Mouse (Mus musculus) limb, embryonic 14.5 days (tissue): ENCODE data around the gene Arsg. TPM values are rescaled to one million over a fixed set of nuclear protein-coding genes. Genes with fewer than 3 reads are reported as not detected.

Source experiments
- ATAC-seq: fragments of 200-750 bp; cut with Nextera tagmentation; 2 replicates; pipeline ENCODE4 v1.8.0; 2017; ENCODE audit warnings: low read depth, moderate number of reproducible peaks, moderate TSS enrichment; ENCODE audit not compliant: low FRiP score
- DNase-seq: peaks from one replicate; pipeline ENCODE4 v3.0.0-alpha.2; 2015; ENCODE audit warnings: low spot score
- H3K27ac ChIP-seq: fragments of 300-500 bp; sonication (generic); replicated peaks from 2 replicates; pipeline ENCODE4 v1.5.1; 2014; ENCODE audit warnings: low read depth, mild to moderate bottlenecking, low read length, moderate library complexity, mixed read lengths
- H3K27me3 ChIP-seq: fragments of 300-500 bp; sonication (generic); 2 replicates; pipeline ENCODE4 v1.6.1; 2014; ENCODE audit warnings: low read length, mixed read lengths; ENCODE audit not compliant: control insufficient read depth, insufficient read depth
- H3K36me3 ChIP-seq: fragments of 300-500 bp; sonication (generic); 2 replicates; pipeline ENCODE4 v1.6.1; 2014; ENCODE audit warnings: mild to moderate bottlenecking, low read length, moderate library complexity, mixed read lengths; ENCODE audit not compliant: control insufficient read depth, insufficient read depth
- H3K4me1 ChIP-seq: fragments of 300-500 bp; sonication (generic); 2 replicates; pipeline ENCODE4 v1.6.1; 2014; ENCODE audit warnings: antibody characterized with exemption, low read length, mixed read lengths; ENCODE audit not compliant: control insufficient read depth, insufficient read depth
- H3K4me2 ChIP-seq: fragments of 300-500 bp; sonication (generic); replicated peaks from 2 replicates; pipeline ENCODE4 v1.6.1; 2014; ENCODE audit warnings: low read depth, mild to moderate bottlenecking, low read length, moderate library complexity; ENCODE audit not compliant: severe bottlenecking
- H3K4me3 ChIP-seq: fragments of 300-500 bp; sonication (generic); replicated peaks from 2 replicates; pipeline ENCODE4 v1.5.1; 2014; ENCODE audit warnings: low read length
- H3K9ac ChIP-seq: fragments of 300-500 bp; sonication (generic); 2 replicates; pipeline ENCODE4 v1.6.1; 2014; ENCODE audit warnings: mild to moderate bottlenecking, low read depth, low read length, moderate library complexity; ENCODE audit not compliant: severe bottlenecking
- H3K9me3 ChIP-seq: fragments of 300-500 bp; sonication (generic); 2 replicates; pipeline ENCODE4 v1.6.1; 2016; ENCODE audit warnings: low read length; ENCODE audit not compliant: control insufficient read depth
- POLR2A ChIP-seq: fragments of 200-500 bp; IDR thresholded peaks from 2 replicates; pipeline ENCODE4 v1.8.0; 2012; ENCODE audit warnings: inconsistent platforms, mild to moderate bottlenecking, moderate library complexity, borderline replicate concordance; ENCODE audit not compliant: insufficient read depth, insufficient read length; ENCODE audit errors: extremely low read depth
- WGBS: fragments of 180-500 bp; shearing (Covaris S2); extraction: QIAGEN DNeasy Blood & Tissue Kit; methylation state at CpG from one replicate; pipeline ENCODE4 v1.1.7; 2014; 5-methylcytosine and 5-hydroxymethylcytosine counted together
- polyA plus RNA-seq, 2 experiments: library from polyadenylated mRNA; depleted of rRNA in 1 of 2; stranded (reverse) in 1 of 2; unstranded in 1 of 2; fragments of >200 nt; fragmentation: Nextera tagmentation in 1 of 2; extraction: Ambion mirVana in 1 of 2; gene quantifications; 2 replicates each; pipeline versions ENCODE4 v1.2.1 to v1.2.3; 2012 to 2014

Arsg gene
- polyA plus RNA-seq, 2 experiments: 3.2 to 5.3 TPM

- WGBS: 11% methylated on average over 13 of the region's 14 CpGs
- Histone ChIP-seq H3K4me2 (peak overlapping the region; percentile 98), H3K9ac (peak overlapping the region; percentile 85; the same call in 1 of the 2 replicates), H3K4me3 (peak overlapping the region; percentile 76), H3K36me3 (no peaks in the 10 kb centered on the region), H3K27me3 (peaks cover 20% of the 10 kb centered on the region), H3K4me1 (peaks cover 8% of the 10 kb centered on the region), H3K9me3 (no peaks in the 10 kb centered on the region), H3K27ac (no peak overlapping the region)
- DNase-seq (peak; percentile 22), ATAC-seq (no peak)
- no peak for TF ChIP-seq POLR2A
Measured at GRCm38 (mm10) chr11:109474086-109474742, 1.0 kb downstream of the Arsg start.

DNA sequence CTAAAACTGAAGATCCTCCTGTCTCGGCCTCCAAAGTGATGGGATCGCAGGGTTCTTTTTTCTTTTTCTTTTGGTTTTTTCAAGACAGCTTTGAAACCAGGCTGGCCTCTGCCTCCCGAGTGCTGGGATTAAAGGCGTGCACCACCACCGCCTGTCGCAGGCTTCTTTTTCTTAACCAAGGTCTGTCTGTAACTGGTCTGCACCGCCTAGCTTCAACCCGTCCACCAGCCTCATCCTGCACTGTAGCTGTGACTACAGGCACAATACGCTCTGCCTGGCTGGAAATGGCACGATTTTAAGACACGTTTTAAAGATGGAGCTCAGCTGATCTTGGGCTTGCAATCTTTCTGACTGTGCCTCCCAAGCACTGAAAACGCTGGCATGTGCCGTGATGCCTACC, 1.7 kb downstream of the Arsg start:
- Histone ChIP-seq H3K27me3 (peaks cover 20% of the 10 kb centered on the region), H3K4me2 (no peak overlapping the region), H3K27ac (no peak overlapping the region), H3K9ac (no peak overlapping the region), H3K36me3 (no peaks in the 10 kb centered on the region), H3K4me1 (peaks cover 8% of the 10 kb centered on the region), H3K4me3 (no peak overlapping the region), H3K9me3 (no peaks in the 10 kb centered on the region)
- TF ChIP-seq POLR2A: no peak
- DNase-seq: no peak
- no peak for ATAC-seq
- 82% methylated on average over 13 of the region's 13 CpGs for WGBS

DNA sequence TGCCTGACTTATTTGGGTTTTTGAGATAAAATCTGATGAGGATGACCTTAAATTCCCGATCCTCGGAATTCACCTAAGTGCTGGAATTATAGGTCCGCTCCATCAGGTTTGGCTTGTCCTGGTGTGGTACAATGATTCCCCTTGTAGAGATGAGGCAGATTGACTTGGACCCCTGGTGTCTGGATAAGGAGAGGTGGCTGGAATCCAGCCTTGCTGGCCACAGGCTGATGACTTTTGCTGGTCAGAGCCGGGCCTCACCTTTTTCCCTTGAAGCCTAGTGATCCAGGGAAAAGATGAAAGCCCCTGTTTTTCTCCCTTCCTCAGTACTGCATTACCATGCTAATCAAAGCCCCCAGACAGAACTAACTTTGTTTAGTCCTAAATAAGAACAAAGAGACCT, 2.5 kb downstream of the Arsg start:
- ATAC-seq (no peak), DNase-seq (no peak)
- no peak overlapping the region for H3K27ac ChIP-seq
- H3K9me3 ChIP-seq: no peaks in the 10 kb centered on the region
- H3K4me1 ChIP-seq: peaks cover 8% of the 10 kb centered on the region
- no peak overlapping the region for H3K4me3 ChIP-seq
- H3K27me3 ChIP-seq: peaks cover 20% of the 10 kb centered on the region
- H3K4me2 ChIP-seq: no peak overlapping the region
- WGBS: 78% methylated on average over 4 of the region's 4 CpGs
- H3K9ac ChIP-seq: no peak overlapping the region
- H3K36me3 ChIP-seq: no peaks in the 10 kb centered on the region
- no peak for TF ChIP-seq POLR2A

DNA sequence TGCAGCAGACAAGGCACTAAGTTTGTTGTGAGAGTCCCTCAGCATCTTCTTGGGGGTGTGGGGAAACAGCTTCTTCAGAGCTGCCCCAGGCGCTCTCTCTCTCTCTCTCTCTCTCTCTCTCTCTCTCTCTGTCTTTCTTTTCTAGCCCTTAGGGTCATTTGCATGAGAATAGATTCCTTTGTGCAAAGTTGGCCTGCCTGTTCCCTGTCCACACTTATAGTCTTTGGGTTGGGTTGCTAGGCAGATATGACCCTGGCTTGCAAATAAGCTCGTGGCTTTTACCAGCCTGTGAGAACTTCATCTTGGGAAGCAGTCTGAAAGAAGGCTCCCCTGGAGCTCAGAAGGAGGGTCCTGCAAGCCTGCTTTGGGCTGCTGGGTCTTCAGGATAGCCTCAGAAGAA, 3.1 kb downstream of the Arsg start:
- Histone ChIP-seq H3K36me3 (no peaks in the 10 kb centered on the region), H3K27ac (no peak overlapping the region), H3K9me3 (no peaks in the 10 kb centered on the region), H3K4me2 (no peak overlapping the region), H3K27me3 (peaks cover 15% of the 10 kb centered on the region), H3K4me3 (no peak overlapping the region), H3K9ac (no peak overlapping the region), H3K4me1 (peaks cover 8% of the 10 kb centered on the region)
- DNase-seq (no peak), ATAC-seq (no peak)
- TF ChIP-seq POLR2A: no peak
- WGBS: 60% methylated on average over 2 of the region's 2 CpGs

- H3K27ac ChIP-seq: no peak overlapping the region
- DNase-seq: no peak
- WGBS: 67% methylated on average over 6 of the region's 6 CpGs
- H3K4me3 ChIP-seq: no peak overlapping the region
- no peaks in the 10 kb centered on the region for H3K9me3 ChIP-seq
- no peak for TF ChIP-seq POLR2A
- no peaks in the 10 kb centered on the region for H3K36me3 ChIP-seq
- H3K4me1 ChIP-seq: peaks cover 8% of the 10 kb centered on the region
- ATAC-seq: no peak
- H3K27me3 ChIP-seq: peaks cover 11% of the 10 kb centered on the region
- no peak overlapping the region for H3K4me2 ChIP-seq
- no peak overlapping the region for H3K9ac ChIP-seq
Measured at GRCm38 (mm10) chr11:109476653-109477052, 3.5 kb downstream of the Arsg start.
